Mouse (Mus musculus) limb, embryonic 13.5 days (tissue): ENCODE data around the gene Sh3bp5l. TPM values are rescaled to one million over a fixed set of nuclear protein-coding genes. Genes with fewer than 3 reads are reported as not detected.
"Not testable (repeated sequence)": the region's sequence is repeated elsewhere in the genome, so short reads cannot be mapped to it uniquely, and the experiment has no call there.

Experiments
- ATAC-seq: fragments of 200-750 bp; cut with Nextera tagmentation; 2 replicates; pipeline ENCODE4 v1.8.0; 2017; ENCODE audit warnings: low read depth, moderate number of reproducible peaks, moderate TSS enrichment; ENCODE audit not compliant: low FRiP score
- H3K27ac ChIP-seq: fragments of 300-500 bp; sonication (generic); 2 replicates; pipeline ENCODE4 v1.5.1; 2015; ENCODE audit warnings: inconsistent platforms, mild to moderate bottlenecking, moderate library complexity
- H3K27me3 ChIP-seq: fragments of 300-500 bp; sonication (generic); 2 replicates; pipeline ENCODE4 v1.6.1; 2015; ENCODE audit warnings: mild to moderate bottlenecking, inconsistent platforms
- H3K36me3 ChIP-seq: fragments of 300-500 bp; sonication (generic); 2 replicates; pipeline ENCODE4 v1.6.1; 2015; ENCODE audit warnings: inconsistent platforms, mild to moderate bottlenecking, moderate library complexity
- H3K4me1 ChIP-seq: fragments of 300-500 bp; sonication (generic); 2 replicates; pipeline ENCODE4 v1.6.1; 2015; ENCODE audit warnings: inconsistent platforms
- H3K4me2 ChIP-seq: fragments of 300-500 bp; sonication (generic); replicated peaks from 2 replicates; pipeline ENCODE4 v1.6.1; 2015; ENCODE audit warnings: inconsistent platforms, mild to moderate bottlenecking, moderate library complexity
- H3K4me3 ChIP-seq: fragments of 300-500 bp; sonication (generic); 2 replicates; pipeline ENCODE4 v1.5.1; 2015; ENCODE audit warnings: moderate library complexity, mild to moderate bottlenecking, inconsistent platforms
- H3K9ac ChIP-seq: fragments of 300-500 bp; sonication (generic); 2 replicates; pipeline ENCODE4 v1.6.1; 2015; ENCODE audit warnings: mild to moderate bottlenecking, inconsistent platforms
- H3K9me3 ChIP-seq: fragments of 300-500 bp; sonication (generic); 2 replicates; pipeline ENCODE4 v1.6.1; 2016; ENCODE audit warnings: inconsistent platforms
- WGBS: fragments of 180-500 bp; shearing (Covaris S2); methylation state at CpG from one replicate; pipeline ENCODE4 v1.1.7; 2015; 5-methylcytosine and 5-hydroxymethylcytosine counted together
- polyA plus RNA-seq: library from polyadenylated mRNA; unstranded; fragments of >200 nt; fragmentation: Nextera tagmentation; extraction: Ambion mirVana; gene quantifications from 2 replicates; pipeline ENCODE4 v1.2.1, GENCODE M21; 2015

Sh3bp5l gene
- polyA plus RNA-seq, 1 experiment from 2014 or later = 36.9 TPM

- H3K9me3 ChIP-seq = no peaks in the 10 kb centered on the region
- H3K27me3 ChIP-seq = no peaks in the 10 kb centered on the region
- no peak overlapping the region for H3K4me2 ChIP-seq
- ATAC-seq = no peak
- 85% methylated on average over 6 of the region's 6 CpGs for WGBS
- H3K36me3 ChIP-seq = no peaks in the 10 kb centered on the region
- H3K4me1 ChIP-seq = no peaks in the 10 kb centered on the region
- H3K27ac ChIP-seq = no peak overlapping the region
- no peak overlapping the region for H3K9ac ChIP-seq
- H3K4me3 ChIP-seq = no peak overlapping the region
Measured at GRCm38 (mm10) chr11:58357844-58358534, 27.5 kb downstream of the Sh3bp5l start.

GRCm38 (mm10) chr11:58362562-58362961, 32.0 kb downstream of the Sh3bp5l start:
- H3K9me3 ChIP-seq, ATAC-seq, H3K36me3 ChIP-seq, H3K27ac ChIP-seq, H3K4me2 ChIP-seq, H3K27me3 ChIP-seq, H3K4me1 ChIP-seq, H3K4me3 ChIP-seq, H3K9ac ChIP-seq: not testable (repeated sequence)
- WGBS = no CpG with 5 or more reads among the region's 6 CpGs

GRCm38 (mm10) chr11:58364454-58364853, 33.9 kb downstream of the Sh3bp5l start:
- H3K27me3 ChIP-seq = no peaks in the 10 kb centered on the region
- no peaks in the 10 kb centered on the region for H3K36me3 ChIP-seq
- H3K4me2 ChIP-seq = no peak overlapping the region
- H3K9ac ChIP-seq = no peak overlapping the region
- 69% methylated on average over 3 of the region's 3 CpGs for WGBS
- H3K4me3 ChIP-seq = no peak overlapping the region
- no peak for ATAC-seq
- H3K9me3 ChIP-seq = no peaks in the 10 kb centered on the region
- H3K4me1 ChIP-seq = no peaks in the 10 kb centered on the region
- H3K27ac ChIP-seq = no peak overlapping the region

- not testable (repeated sequence) for H3K4me1 ChIP-seq, H3K36me3 ChIP-seq, H3K9ac ChIP-seq, H3K4me3 ChIP-seq, ATAC-seq, H3K27ac ChIP-seq, H3K27me3 ChIP-seq, H3K4me2 ChIP-seq, H3K9me3 ChIP-seq
- WGBS = no CpG with 5 or more reads among the region's 6 CpGs
Measured at GRCm38 (mm10) chr11:58366191-58366590, 35.7 kb downstream of the Sh3bp5l start.

GRCm38 (mm10) chr11:58377273-58377672, 46.7 kb downstream of the Sh3bp5l start:
- 65% methylated on average over 2 of the region's 2 CpGs for WGBS
- ATAC-seq = no peak
- no peak overlapping the region for H3K27ac ChIP-seq
- H3K4me2 ChIP-seq = no peak overlapping the region
- H3K36me3 ChIP-seq = no peaks in the 10 kb centered on the region
- H3K27me3 ChIP-seq = no peaks in the 10 kb centered on the region
- no peaks in the 10 kb centered on the region for H3K4me1 ChIP-seq
- H3K4me3 ChIP-seq = no peak overlapping the region
- no peak overlapping the region for H3K9ac ChIP-seq
- no peaks in the 10 kb centered on the region for H3K9me3 ChIP-seq

- no peak overlapping the region for H3K4me3 ChIP-seq
- H3K9ac ChIP-seq = no peak overlapping the region
- H3K9me3 ChIP-seq = no peaks in the 10 kb centered on the region
- H3K27ac ChIP-seq = no peak overlapping the region
- no peaks in the 10 kb centered on the region for H3K36me3 ChIP-seq
- no peaks in the 10 kb centered on the region for H3K27me3 ChIP-seq
- H3K4me2 ChIP-seq = no peak overlapping the region
- 72% methylated on average over 1 of the region's 1 CpGs for WGBS
- ATAC-seq = no peak
- H3K4me1 ChIP-seq = no peaks in the 10 kb centered on the region
Measured at GRCm38 (mm10) chr11:58377686-58378085, 47.2 kb downstream of the Sh3bp5l start.

GRCm38 (mm10) chr11:58378763-58379278, 48.3 kb downstream of the Sh3bp5l start, which contains the start of gene Lypd8:
Gene Lypd8, plus strand, starts transcription at chr11:58379043.
- 83% methylated on average over 3 of the region's 3 CpGs for WGBS
- H3K4me3 ChIP-seq = no peak within 1 kb of the TSS
- H3K36me3 ChIP-seq = no peaks in the 10 kb centered on the region
- no peaks in the 10 kb centered on the region for H3K9me3 ChIP-seq
- H3K27me3 ChIP-seq = no peaks in the 10 kb centered on the region
- no peak for ATAC-seq
- no peak within 1 kb of the TSS for H3K4me2 ChIP-seq
- H3K4me1 ChIP-seq = no peaks in the 10 kb centered on the region
- H3K9ac ChIP-seq = no peak within 1 kb of the TSS
- H3K27ac ChIP-seq = no peak within 1 kb of the TSS

GRCm38 (mm10) chr11:58379516-58379915, 49.0 kb downstream of the Sh3bp5l start:
- Histone ChIP-seq H3K4me1 (no peaks in the 10 kb centered on the region), H3K9me3 (no peaks in the 10 kb centered on the region), H3K27me3 (no peaks in the 10 kb centered on the region), H3K9ac (no peak overlapping the region), H3K27ac (no peak overlapping the region), H3K4me3 (no peak overlapping the region), H3K36me3 (no peaks in the 10 kb centered on the region), H3K4me2 (no peak overlapping the region)
- 82% methylated on average over 1 of the region's 1 CpGs for WGBS
- no peak for ATAC-seq

GRCm38 (mm10) chr11:58382471-58382870, 51.9 kb downstream of the Sh3bp5l start:
- Histone ChIP-seq H3K4me3 (no peak overlapping the region), H3K36me3 (no peaks in the 10 kb centered on the region), H3K27me3 (no peaks in the 10 kb centered on the region), H3K9ac (no peak overlapping the region), H3K4me2 (no peak overlapping the region), H3K4me1 (no peaks in the 10 kb centered on the region), H3K9me3 (no peaks in the 10 kb centered on the region), H3K27ac (no peak overlapping the region)
- 91% methylated on average over 6 of the region's 6 CpGs for WGBS
- no peak for ATAC-seq

Other genes starting within 250 kb of the Sh3bp5l start
- not detected in 2 replicates for gene Gm12248, start 237.6 kb upstream of the Sh3bp5l start, polyA plus RNA-seq
- 104 and 106 TPM in 2 replicates for gene Cnot8, start 226.6 kb upstream of the Sh3bp5l start, polyA plus RNA-seq
- 24.3 and 26.4 TPM in 2 replicates for gene Gemin5, start 162.2 kb upstream of the Sh3bp5l start, polyA plus RNA-seq
- 134 and 146 TPM in 2 replicates for gene Mrpl22, start 159.1 kb upstream of the Sh3bp5l start, polyA plus RNA-seq
- gene Igtp, start 131.2 kb upstream of the Sh3bp5l start, polyA plus RNA-seq = 3.4 and 3.8 TPM in 2 replicates
- gene Irgm2, start 131.1 kb upstream of the Sh3bp5l start, polyA plus RNA-seq = 1.5 and 2.0 TPM in 2 replicates
- 0.09 TPM in 1 of 2 replicates, not detected in the other for gene 4930438A08Rik, start 55.9 kb upstream of the Sh3bp5l start, polyA plus RNA-seq
- gene Zfp692, start 23.7 kb upstream of the Sh3bp5l start, polyA plus RNA-seq = 26.7 and 26.8 TPM in 2 replicates
- gene Zfp672, start 385 bp upstream of the Sh3bp5l start, polyA plus RNA-seq = 32.6 and 38.8 TPM in 2 replicates
- 0.23 TPM in 1 of 2 replicates, not detected in the other for gene Lypd8, start 48.3 kb downstream of the Sh3bp5l start, polyA plus RNA-seq
- gene 1810065E05Rik, start 90.4 kb downstream of the Sh3bp5l start, polyA plus RNA-seq = not detected in 2 replicates
- gene Gm12253, start 101.8 kb downstream of the Sh3bp5l start, polyA plus RNA-seq = not detected in 2 replicates
- not detected in 2 replicates for gene Lypd9, start 122.2 kb downstream of the Sh3bp5l start, polyA plus RNA-seq
- gene Olfr30, start 131.5 kb downstream of the Sh3bp5l start, polyA plus RNA-seq = not detected in 2 replicates
- gene Olfr332, start 161.8 kb downstream of the Sh3bp5l start, polyA plus RNA-seq = not detected in 2 replicates
- not detected in 2 replicates for gene Olfr331, start 171.8 kb downstream of the Sh3bp5l start, polyA plus RNA-seq
- gene Olfr330, start 204.1 kb downstream of the Sh3bp5l start, polyA plus RNA-seq = not detected in 2 replicates
- gene Olfr329-ps, start 215.7 kb downstream of the Sh3bp5l start, polyA plus RNA-seq = not detected in 2 replicates
- gene Olfr328, start 224.9 kb downstream of the Sh3bp5l start, polyA plus RNA-seq = 0.08 TPM in 1 of 2 replicates, not detected in the other
- gene Olfr224, start 239.8 kb downstream of the Sh3bp5l start, polyA plus RNA-seq = not detected in 2 replicates
- not detected in 2 replicates for gene Olfr325, start 247.0 kb downstream of the Sh3bp5l start, polyA plus RNA-seq